Mouse (Mus musculus) heart, adult 8-10 months (tissue): Measurements from ENCODE around the gene Tmem44. TPM values are rescaled to one million over a fixed set of nuclear protein-coding genes. Genes with fewer than 3 reads are reported as not detected.

Source experiments
- DNase-seq: peaks from one replicate; pipeline ENCODE4 v3.0.0; 2022; ENCODE audit warnings: low spot score
- total RNA-seq, 4 experiments: library from RNA; stranded (reverse); gene quantifications; 2 replicates each; pipeline ENCODE4 v1.2.4; 2022

Tmem44 gene
- total RNA-seq, 4 experiments from 2014 or later = 4.1 to 7.0 (median 5.2) TPM

DNA sequence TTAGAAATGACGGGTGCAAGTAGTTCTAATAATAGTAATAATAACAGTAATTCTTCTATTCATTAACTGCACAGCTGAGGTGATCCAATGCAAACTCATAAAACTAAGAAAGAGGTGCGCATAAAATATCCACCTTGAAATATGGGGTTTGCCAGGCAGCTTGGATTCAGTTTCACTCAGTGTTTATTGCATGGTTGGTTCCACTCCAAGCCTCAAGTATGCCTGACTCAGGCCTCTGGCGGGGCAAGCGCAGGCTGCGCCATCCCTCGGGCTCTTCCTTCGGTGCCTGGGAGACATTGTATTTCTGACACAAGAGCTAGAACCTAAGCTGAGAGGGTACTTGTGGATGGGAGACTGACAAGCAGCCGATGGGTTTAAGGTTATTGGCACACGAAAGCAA is 32.0 kb downstream of the Tmem44 start:
- DNase-seq = no peak

GRCm38 (mm10) chr16:30517666-30518283 is 32.9 kb downstream of the Tmem44 start:
- DNase-seq = peak; percentile 56

DNA sequence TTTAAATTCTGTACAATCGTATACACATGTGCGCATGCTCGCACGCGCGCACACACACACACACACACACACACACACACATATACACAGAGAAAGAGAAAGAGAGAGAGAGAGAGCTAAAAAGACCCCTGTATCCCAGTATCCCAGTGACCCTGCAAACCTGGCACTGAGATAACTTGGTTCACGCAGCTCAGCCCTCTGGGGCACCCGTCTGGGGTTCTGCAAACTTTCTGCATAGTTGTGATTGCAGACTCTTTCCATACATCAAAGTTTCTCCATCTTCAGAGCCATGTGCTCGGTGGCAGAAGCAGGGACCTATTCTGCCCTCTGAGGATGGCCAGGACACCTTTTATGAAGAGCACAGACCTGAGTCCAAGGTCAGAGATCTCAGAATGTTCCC is 33.6 kb downstream of the Tmem44 start:
- DNase-seq = no peak

GRCm38 (mm10) chr16:30515418-30515817 is 35.2 kb downstream of the Tmem44 start:
- no peak for DNase-seq

GRCm38 (mm10) chr16:30513050-30514024 is 37.3 kb downstream of the Tmem44 start:
- DNase-seq = peak; percentile 29

DNA sequence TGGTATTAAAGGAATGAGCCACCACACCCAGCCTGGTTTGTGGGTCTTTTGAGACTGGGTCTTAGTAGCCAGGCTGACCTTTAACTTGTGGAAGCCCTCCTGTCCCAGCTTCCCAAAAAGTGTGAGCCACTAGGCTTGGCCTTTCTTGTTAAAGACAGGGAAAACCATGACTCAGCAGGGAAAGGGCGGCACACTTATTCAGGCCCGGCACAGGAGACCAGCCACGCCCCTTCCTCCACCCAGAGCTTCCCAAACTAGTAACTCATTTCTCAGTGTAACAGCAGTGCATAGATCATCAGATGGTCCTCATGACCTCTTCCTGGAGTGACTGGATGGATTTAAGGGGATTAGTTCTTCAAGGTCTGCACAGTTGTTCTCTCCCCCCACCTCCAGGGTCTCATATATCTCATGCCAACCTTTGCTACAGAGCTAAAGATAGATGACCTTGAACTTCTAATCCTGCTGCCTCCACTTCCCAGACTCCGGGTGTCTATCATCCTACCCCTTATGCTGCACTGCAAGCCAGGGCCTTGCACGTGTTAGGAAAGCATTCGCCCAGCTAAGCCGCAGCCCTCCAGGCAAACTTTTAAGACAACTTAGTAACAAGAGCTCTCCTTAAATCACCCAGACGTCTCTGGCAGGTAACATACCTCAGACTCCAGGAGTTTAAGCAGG is 38.1 kb downstream of the Tmem44 start:
- DNase-seq = peak; percentile 50

DNA sequence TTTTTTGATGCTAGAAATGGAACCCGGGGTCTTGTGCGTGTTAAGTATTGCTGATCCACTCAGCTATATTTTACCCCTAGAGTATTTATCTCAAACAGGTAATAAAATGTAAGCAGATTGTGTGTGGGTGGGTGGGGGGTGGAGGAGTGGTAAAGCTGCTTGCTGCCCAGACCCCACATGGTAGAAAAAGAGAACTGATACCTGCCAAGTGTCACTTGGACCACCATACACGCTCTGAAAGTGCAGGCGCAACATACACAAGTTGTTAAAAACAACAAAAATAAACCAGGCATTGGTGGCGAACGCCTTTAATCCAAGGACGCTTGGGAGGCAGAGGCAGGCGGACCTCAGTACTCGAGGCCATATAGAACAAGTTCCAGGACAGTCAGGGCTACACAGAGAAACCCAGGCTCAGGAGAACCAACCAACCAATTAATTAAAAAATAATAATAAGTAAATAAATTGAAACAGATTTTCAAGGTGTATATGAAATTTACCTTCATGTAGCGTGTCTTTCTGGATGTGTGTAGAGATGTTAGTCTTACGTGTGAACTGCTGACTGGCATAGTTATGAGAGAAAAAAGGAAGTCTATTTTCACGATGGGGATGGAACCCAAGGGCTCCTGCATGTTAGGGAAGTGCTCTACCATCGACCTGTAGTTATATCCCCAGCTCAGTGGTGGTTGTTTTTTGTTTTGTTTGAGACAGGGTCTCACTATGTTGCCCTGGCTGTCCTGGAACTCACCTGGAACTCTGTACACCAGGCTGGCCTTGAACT is 38.9 kb downstream of the Tmem44 start:
- no peak for DNase-seq

GRCm38 (mm10) chr16:30510504-30511451 is 39.9 kb downstream of the Tmem44 start:
- DNase-seq = peak; percentile 90

- DNase-seq = no peak
These were observed 40.6 kb downstream of the Tmem44 start for GRCm38 (mm10) chr16:30510091-30510490.

- no peak for DNase-seq
These were observed 41.3 kb downstream of the Tmem44 start for GRCm38 (mm10) chr16:30509340-30509739.

DNA sequence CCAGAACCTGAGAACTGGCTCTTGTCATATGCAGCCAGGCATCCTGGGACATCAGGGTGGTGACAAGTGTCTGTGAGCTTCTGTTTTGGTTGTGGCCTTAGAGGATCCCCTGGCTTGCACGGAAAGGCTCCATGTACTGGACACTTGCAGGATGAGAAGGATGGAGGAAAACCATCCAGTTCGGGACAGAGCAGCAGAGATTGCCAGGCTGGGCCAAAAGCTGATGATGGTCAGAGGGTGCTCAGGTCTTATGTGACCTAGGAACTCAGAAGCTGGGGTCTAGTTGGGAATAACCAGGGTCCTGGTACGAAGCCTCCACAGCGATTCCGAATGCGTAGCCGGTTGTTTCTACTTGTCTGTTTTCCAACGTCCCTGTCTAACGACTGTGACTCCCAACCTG is 41.9 kb downstream of the Tmem44 start:
- DNase-seq = no peak

DNA sequence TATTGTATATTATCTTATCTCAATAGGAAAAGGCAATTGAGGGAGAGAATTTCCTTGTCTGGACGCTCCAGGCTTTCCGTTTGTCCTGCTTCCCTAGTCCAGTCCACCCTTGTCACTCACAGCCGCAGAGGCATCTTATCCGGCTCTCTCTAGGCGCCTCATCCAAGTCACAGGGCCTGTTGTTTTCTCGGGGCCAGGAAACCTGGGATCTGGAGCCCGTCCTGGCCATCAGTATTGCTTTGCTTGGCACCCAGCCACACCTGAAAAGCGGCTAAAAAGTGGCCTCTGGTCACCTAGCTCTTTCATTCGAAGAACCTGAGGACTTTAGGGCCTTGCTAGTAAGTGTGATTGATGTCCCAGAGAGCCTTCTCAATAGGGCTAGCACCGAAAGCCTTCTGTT is 43.5 kb downstream of the Tmem44 start:
- DNase-seq = no peak

DNA sequence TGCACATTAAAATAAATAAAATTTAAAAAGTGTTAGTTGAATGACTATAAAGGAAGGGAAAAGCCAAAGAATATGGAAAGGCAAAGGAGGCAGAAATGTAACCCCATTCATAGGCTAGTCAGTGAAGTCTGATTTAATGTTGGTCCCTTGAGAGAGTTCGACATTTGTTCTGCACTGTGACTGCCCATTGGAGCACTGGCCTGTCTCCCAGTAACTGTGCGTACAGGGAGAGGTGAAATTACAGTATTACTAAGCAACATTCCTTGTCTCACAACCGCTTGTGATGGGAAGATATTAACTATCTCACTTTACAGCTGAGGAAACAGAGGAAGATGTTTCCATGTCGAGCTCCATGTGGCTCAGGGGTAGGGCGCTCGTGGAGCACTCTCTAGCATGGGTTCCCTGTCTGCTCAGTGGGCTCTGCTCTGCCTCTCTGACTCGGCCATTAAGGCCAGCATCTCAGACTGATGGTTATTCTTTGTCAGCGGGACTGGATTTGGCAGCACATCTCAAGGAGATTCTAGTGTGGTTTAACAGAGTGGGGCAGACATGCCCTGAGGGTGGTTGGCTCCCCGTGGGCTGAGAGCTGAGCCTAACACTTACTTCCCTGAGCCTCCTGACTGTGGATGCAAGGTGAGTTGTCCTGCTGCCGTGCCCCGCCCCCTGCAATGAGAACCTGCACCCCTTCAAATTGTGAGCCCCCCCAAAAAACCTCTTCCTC is 45.2 kb downstream of the Tmem44 start:
- DNase-seq = no peak

- no peak for DNase-seq
These were observed 45.8 kb downstream of the Tmem44 start for GRCm38 (mm10) chr16:30504856-30505255.

DNA sequence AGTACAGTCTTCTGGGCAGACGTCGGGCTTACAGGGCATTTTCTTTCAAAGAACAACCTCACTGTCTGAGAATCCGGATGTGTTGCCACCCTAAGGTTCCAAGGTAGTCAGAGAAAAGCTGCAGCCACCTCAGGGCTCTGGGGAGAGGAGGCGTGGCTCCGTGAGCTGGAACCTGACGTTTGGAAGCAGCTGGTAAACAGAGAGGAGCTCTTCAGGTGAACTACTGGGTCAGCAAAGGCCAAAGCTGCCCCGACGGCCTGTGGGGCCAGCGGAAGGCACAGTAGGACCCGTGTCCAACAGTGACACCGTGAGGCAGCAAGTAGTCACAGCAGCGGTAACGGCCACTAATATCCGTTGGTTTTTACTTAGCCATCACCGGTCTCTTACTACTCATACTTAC is 46.7 kb downstream of the Tmem44 start:
- no peak for DNase-seq

DNA sequence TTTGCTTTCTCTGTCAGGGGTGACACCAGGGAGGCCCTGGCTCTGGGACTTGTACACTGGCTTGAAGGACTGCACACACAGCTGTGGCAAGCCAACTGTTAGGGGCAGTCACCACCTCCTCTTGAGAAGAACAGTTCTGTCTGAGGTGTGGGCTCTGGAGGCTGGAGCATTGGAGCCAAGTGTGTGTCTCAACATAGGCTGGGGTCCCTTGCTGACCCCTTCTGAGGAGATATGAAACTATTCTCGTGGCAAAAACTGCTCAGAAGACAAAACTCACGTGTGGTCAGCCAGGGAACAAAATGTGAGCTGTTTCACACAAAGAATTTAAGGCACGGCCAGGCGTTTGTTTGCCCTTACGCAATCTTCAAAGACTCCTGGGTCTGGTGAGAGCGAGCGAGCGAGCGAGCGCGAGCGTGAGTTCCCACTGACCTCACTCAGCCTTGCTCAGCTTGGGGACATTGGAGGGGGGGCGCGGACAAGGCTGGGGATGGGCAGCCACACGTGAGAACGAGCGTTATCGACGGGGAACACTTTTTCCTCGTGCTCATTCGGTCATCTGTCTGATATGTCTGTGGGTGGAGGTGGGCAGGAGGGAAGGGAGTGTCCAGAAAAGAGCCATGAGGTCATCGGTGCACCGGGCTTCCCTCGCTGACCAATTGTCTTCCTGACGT is 48.3 kb downstream of the Tmem44 start:
- DNase-seq = peak; percentile 69

DNA sequence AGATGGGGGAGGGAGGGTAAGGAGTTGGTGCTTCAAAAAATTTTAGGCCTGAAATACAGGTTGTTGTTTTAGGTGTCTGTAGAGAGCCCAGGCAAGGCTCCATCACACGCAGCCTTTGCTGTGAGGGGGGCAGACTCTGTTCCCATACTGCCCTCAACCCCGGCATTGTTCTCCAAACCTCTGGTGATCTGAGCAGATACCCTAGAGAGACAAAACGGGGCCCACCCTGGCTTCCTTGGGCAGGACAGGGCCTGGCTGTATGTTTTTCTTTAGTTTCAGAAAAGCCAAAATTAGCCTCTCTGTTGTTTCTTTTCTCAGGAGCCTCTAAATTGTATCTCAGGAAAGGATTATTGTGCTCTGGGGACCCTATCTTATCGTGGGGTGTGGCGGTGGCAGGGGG is 49.0 kb downstream of the Tmem44 start:
- no peak for DNase-seq

- DNase-seq = no peak
These were observed 50.4 kb downstream of the Tmem44 start for GRCm38 (mm10) chr16:30500223-30500622.
